Mouse (Mus musculus) limb, embryonic 13.5 days (tissue): ENCODE data around the gene Xbp1. TPM values are rescaled to one million over a fixed set of nuclear protein-coding genes. Genes with fewer than 3 reads are reported as not detected.
"Not testable (repeated sequence)": the region's sequence is repeated elsewhere in the genome, so short reads cannot be mapped to it uniquely, and the experiment has no call there.

Experiments used
- ATAC-seq: fragments of 200-750 bp; cut with Nextera tagmentation; 2 replicates; pipeline ENCODE4 v1.8.0; 2017; ENCODE audit warnings: low read depth, moderate number of reproducible peaks, moderate TSS enrichment; ENCODE audit not compliant: low FRiP score
- H3K27ac ChIP-seq: fragments of 300-500 bp; sonication (generic); 2 replicates; pipeline ENCODE4 v1.5.1; 2015; ENCODE audit warnings: inconsistent platforms, mild to moderate bottlenecking, moderate library complexity
- H3K27me3 ChIP-seq: fragments of 300-500 bp; sonication (generic); 2 replicates; pipeline ENCODE4 v1.6.1; 2015; ENCODE audit warnings: mild to moderate bottlenecking, inconsistent platforms
- H3K36me3 ChIP-seq: fragments of 300-500 bp; sonication (generic); 2 replicates; pipeline ENCODE4 v1.6.1; 2015; ENCODE audit warnings: inconsistent platforms, mild to moderate bottlenecking, moderate library complexity
- H3K4me1 ChIP-seq: fragments of 300-500 bp; sonication (generic); 2 replicates; pipeline ENCODE4 v1.6.1; 2015; ENCODE audit warnings: inconsistent platforms
- H3K4me2 ChIP-seq: fragments of 300-500 bp; sonication (generic); replicated peaks from 2 replicates; pipeline ENCODE4 v1.6.1; 2015; ENCODE audit warnings: inconsistent platforms, mild to moderate bottlenecking, moderate library complexity
- H3K4me3 ChIP-seq: fragments of 300-500 bp; sonication (generic); 2 replicates; pipeline ENCODE4 v1.5.1; 2015; ENCODE audit warnings: moderate library complexity, mild to moderate bottlenecking, inconsistent platforms
- H3K9ac ChIP-seq: fragments of 300-500 bp; sonication (generic); 2 replicates; pipeline ENCODE4 v1.6.1; 2015; ENCODE audit warnings: mild to moderate bottlenecking, inconsistent platforms
- H3K9me3 ChIP-seq: fragments of 300-500 bp; sonication (generic); 2 replicates; pipeline ENCODE4 v1.6.1; 2016; ENCODE audit warnings: inconsistent platforms
- WGBS: fragments of 180-500 bp; shearing (Covaris S2); methylation state at CpG from one replicate; pipeline ENCODE4 v1.1.7; 2015; 5-methylcytosine and 5-hydroxymethylcytosine counted together
- polyA plus RNA-seq: library from polyadenylated mRNA; unstranded; fragments of >200 nt; fragmentation: Nextera tagmentation; extraction: Ambion mirVana; gene quantifications from 2 replicates; pipeline ENCODE4 v1.2.1, GENCODE M21; 2015

The Xbp1 gene
- 155 and 177 TPM in 2 replicates for polyA plus RNA-seq

DNA sequence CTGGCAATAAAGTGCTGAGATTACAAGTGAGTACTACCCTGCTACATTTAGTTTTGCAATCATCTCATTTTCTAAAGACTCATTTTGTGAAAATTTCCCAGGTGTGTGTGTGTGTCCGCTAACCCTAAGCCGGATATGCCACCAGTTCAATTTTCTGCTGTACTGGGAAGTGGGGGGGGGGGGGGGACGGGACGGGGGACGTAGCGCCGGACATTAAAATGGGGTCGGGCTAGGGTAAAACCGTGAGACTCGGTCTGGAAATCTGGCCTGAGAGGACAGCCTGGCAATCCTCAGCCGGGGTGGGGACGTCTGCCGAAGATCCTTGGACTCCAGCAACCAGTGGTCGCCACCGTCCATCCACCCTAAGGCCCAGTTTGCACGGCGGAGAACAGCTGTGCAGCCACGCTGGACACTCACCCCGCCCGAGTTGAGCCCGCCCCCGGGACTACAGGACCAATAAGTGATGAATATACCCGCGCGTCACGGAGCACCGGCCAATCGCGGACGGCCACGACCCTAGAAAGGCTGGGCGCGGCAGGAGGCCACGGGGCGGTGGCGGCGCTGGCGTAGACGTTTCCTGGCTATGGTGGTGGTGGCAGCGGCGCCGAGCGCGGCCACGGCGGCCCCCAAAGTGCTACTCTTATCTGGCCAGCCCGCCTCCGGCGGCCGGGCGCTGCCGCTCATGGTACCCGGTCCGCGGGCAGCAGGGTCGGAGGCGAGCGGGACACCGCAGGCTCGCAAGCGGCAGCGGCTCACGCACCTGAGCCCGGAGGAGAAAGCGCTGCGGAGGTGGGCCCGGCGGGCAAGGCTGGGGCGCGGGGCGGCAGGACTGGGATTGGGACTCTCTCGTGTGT lies at the start of gene Xbp1:
Gene Xbp1 (plus strand): TSS at position 248 of the 854 bp plus-strand sequence.
- peak within 1 kb of the TSS; percentile 80 for H3K4me2 ChIP-seq
- ATAC-seq, result peak; percentile 98

DNA sequence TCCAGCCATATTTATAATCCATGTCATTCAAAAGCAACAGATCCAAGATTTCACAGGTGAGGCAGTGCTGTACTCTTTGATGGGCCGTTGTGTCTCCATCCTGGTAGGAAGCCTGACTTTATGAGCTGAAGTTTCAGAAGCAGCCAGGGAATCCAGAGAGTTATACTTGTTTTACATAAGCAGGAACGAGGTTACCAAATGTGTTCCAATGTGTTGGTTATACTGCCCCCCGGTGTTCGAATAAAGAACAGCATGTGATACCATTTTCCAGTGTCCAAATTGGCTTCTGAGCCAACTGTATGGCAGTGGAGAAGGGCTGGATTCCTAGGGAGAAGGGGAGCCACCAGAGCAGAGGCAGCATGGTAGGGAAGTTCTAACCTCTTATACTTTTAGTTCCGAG lies 46.3 kb upstream of the Xbp1 start:
- Histone ChIP-seq H3K9ac (no peak overlapping the region), H3K4me2 (no peak overlapping the region), H3K36me3 (no peaks in the 10 kb centered on the region), H3K27ac (no peak overlapping the region), H3K27me3 (no peaks in the 10 kb centered on the region), H3K4me3 (no peak overlapping the region), H3K4me1 (no peaks in the 10 kb centered on the region), H3K9me3 (no peaks in the 10 kb centered on the region)
- 10% methylated on average over 5 of the region's 5 CpGs for WGBS
- ATAC-seq, result no peak

More for the DNA sequence above, at the start of gene Xbp1:
- under 1% methylated on average over 66 of the region's 72 CpGs for WGBS
- H3K36me3 ChIP-seq, result peaks cover 33% of the 10 kb centered on the region
- no peaks in the 10 kb centered on the region for H3K27me3 ChIP-seq
- no peaks in the 10 kb centered on the region for H3K9me3 ChIP-seq
- H3K4me1 ChIP-seq, result peaks cover 25% of the 10 kb centered on the region
- peak within 1 kb of the TSS; percentile 97 for H3K4me3 ChIP-seq
- peak within 1 kb of the TSS; percentile 97 for H3K9ac ChIP-seq
- peak within 1 kb of the TSS; percentile 89 for H3K27ac ChIP-seq

DNA sequence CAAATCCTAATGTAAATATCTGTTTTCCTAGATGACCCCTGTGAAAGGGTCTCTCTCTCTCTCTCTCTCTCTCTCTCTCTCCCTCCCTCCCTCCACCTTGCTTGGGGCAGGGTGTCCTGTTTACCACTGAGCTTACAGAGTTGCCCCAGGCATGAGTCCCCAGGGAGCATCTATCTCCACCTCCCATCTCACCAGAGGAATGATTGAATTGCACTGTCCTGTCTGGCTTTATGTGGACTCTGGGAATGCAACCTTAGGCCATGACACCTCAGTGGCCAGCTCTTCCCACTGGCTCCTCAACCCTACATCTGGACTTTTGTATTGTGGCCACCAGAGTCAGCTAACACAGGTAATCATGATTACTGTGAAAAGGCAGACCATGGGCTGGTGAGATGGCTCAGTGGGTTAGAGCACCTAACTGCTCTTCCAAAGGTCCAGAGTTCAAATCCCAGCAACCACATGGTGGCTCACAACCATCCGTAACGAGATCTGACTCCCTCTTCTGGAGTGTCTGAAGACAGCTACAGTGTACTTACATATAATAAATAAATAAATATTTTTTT lies 44.8 kb upstream of the Xbp1 start:
- ATAC-seq, H3K4me2 ChIP-seq, H3K4me3 ChIP-seq, H3K27ac ChIP-seq, H3K27me3 ChIP-seq, H3K4me1 ChIP-seq, H3K9me3 ChIP-seq, H3K9ac ChIP-seq, H3K36me3 ChIP-seq: not testable (repeated sequence)
- WGBS, result 96% methylated on average over 2 of the region's 2 CpGs

DNA sequence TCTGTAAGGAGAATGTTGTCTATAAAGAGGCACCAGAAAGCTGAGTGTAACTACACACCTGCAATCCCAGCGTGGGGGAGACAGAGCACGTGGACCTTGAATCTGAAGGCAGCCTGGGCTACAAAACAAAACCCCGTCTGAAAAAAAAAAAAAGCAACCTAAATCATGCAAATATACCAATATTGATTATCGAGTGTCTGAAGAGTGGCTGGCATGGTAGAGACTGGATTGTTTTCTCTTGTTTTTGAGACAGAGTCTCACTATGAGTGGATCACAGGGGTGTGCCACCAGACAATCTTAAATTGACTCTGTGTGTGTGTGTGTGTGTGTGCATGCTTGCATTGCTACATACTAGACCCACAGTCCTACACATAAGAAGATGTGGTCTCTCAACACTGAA lies 43.7 kb upstream of the Xbp1 start:
- 87% methylated on average over 4 of the region's 4 CpGs for WGBS
- Histone ChIP-seq H3K9ac (no peak overlapping the region), H3K4me2 (no peak overlapping the region), H3K4me3 (no peak overlapping the region), H3K27ac (no peak overlapping the region), H3K9me3 (no peaks in the 10 kb centered on the region), H3K36me3 (no peaks in the 10 kb centered on the region), H3K4me1 (no peaks in the 10 kb centered on the region), H3K27me3 (no peaks in the 10 kb centered on the region)
- no peak for ATAC-seq

DNA sequence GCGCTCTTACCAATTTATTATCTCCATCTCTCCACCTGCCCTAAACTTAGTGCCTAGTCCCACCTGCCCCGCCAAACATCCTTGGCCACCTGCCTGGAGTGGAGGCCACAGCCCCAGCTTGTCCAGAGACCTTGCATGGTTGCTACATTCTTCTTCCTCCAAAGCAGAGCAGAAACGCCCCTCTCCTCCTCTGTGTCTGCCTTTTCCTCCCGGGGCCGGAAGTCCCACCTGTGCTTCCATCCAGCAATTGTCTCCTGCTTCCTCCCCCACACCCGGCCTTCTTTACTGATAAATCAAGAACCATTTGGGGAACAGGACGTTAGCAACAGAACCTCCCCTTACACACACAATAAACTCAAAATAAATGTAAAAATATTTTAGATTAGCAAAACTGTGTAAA lies 42.3 kb upstream of the Xbp1 start:
- H3K4me2 ChIP-seq, result no peak overlapping the region
- H3K4me3 ChIP-seq, result no peak overlapping the region
- H3K36me3 ChIP-seq, result no peaks in the 10 kb centered on the region
- no peak for ATAC-seq
- no peak overlapping the region for H3K9ac ChIP-seq
- H3K27ac ChIP-seq, result no peak overlapping the region
- no peaks in the 10 kb centered on the region for H3K4me1 ChIP-seq
- 79% methylated on average over 7 of the region's 7 CpGs for WGBS
- H3K9me3 ChIP-seq, result no peaks in the 10 kb centered on the region
- no peaks in the 10 kb centered on the region for H3K27me3 ChIP-seq

DNA sequence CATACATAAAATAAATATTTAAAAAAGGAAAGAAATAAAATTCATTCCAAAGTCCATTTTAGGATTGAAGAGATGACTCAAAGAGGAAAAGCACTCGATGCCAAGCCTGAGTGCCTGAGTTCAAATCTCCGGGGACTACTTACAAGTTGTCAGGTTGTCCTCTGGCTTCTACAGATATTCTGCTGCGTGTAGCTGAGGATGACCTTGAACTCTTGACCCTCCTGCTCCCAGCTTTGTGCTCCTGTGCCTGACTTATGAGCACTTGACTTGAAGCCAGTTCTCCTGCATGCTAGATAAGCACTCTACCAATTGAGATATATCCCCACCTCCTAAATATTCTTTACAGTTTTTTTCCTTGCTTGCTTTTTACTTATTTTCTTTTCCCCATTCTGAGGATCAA lies 41.6 kb upstream of the Xbp1 start:
- no peak overlapping the region for H3K4me3 ChIP-seq
- ATAC-seq, result no peak
- H3K27ac ChIP-seq, result no peak overlapping the region
- no peaks in the 10 kb centered on the region for H3K4me1 ChIP-seq
- no peak overlapping the region for H3K9ac ChIP-seq
- no peak overlapping the region for H3K4me2 ChIP-seq
- no peaks in the 10 kb centered on the region for H3K36me3 ChIP-seq
- no peaks in the 10 kb centered on the region for H3K27me3 ChIP-seq
- WGBS, result 89% methylated on average over 3 of the region's 3 CpGs
- H3K9me3 ChIP-seq, result no peaks in the 10 kb centered on the region

DNA sequence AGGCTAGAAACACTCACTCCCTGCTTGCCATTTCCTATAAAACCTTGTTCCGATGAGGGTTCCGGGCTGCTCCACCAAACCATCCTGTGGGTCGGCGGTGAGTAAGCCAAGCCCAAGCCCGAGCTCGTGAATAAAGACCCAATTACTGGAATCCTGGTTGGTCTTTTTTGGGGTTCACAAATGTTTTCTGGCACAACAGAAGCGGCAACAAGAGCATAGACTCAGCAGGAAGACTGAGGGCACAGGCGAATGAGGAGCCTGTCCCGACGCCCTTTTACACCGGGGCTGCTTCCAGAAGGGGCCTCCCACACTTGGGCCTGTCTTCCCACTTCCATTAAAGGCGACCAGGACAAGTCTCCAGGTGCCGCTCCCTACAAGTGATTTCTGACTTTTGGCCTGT lies 37.9 kb upstream of the Xbp1 start:
- Histone ChIP-seq H3K27ac (no peak overlapping the region), H3K4me1 (peaks cover 5% of the 10 kb centered on the region; the same call in 1 of the 2 replicates), H3K4me3 (no peak overlapping the region), H3K9me3 (no peaks in the 10 kb centered on the region), H3K9ac (no peak overlapping the region), H3K27me3 (no peaks in the 10 kb centered on the region), H3K36me3 (no peaks in the 10 kb centered on the region), H3K4me2 (no peak overlapping the region)
- 67% methylated on average over 13 of the region's 13 CpGs for WGBS
- no peak for ATAC-seq

DNA sequence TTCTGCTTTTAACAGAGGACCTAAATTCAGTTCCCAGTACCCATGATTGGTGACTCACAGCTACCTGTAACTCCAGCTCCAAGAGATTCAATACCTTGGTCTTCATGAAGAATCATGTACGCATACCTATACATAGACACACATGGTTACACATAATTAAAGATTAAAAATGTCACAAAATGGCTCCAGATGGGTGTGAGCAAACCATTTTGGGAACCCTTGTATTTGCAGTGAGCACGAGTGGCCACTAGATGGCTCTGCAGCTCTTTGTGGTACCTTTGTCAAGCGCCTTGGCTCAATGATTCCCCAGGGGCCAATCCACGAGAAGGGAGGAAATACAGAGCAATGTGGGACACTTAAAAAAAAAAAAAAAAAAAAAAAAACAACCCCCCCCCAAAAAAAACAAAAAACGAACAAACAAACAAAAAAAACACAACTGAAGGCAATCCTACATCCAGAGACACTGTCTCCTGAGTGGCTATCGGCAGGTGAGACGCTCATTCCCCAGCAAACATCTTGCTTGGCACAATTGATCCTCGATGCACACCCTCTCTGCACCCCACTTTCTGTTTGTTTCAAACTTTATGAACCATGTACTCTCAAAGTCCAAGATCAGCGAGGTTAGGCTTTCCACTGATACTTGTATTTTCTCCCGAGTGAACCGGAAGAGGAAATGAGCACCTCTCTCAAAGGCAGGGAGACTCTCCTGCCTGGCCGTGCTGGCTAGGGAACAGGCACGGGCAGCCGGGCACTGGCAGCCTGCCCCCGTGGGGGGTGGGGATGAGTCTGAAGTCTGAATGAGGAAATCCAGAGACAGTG lies 35.1 kb upstream of the Xbp1 start:
- peaks cover 5% of the 10 kb centered on the region; the same call in 1 of the 2 replicates for H3K4me1 ChIP-seq
- peak overlapping the region; percentile 40 for H3K4me3 ChIP-seq
- no peaks in the 10 kb centered on the region for H3K27me3 ChIP-seq
- no peak overlapping the region for H3K27ac ChIP-seq
- 20% methylated on average over 15 of the region's 15 CpGs for WGBS
- peak overlapping the region; percentile 63 for H3K4me2 ChIP-seq
- H3K9me3 ChIP-seq, result no peaks in the 10 kb centered on the region
- ATAC-seq, result peak; percentile 44
- peak overlapping the region; percentile 59 for H3K9ac ChIP-seq
- H3K36me3 ChIP-seq, result no peaks in the 10 kb centered on the region

DNA sequence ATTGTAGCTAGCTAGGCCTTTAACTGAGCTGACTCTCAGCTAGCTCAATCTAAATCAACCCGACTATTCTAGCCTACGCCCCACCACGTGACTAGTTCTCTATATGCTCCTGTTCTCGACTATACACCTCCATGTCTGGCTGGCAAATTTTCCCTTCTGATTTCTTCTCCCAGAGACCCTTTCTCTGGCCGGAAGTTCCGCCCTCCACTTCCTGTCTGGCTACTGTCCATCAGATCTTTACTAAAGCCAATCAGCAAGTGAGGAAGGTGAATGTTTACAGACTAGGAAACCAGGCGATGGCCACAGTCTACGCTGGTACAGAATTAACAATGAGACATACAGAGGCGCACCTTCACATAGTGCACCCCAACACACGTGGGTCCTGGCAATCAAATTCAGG lies 31.0 kb upstream of the Xbp1 start:
- not testable (repeated sequence) for H3K36me3 ChIP-seq, H3K9me3 ChIP-seq, H3K4me2 ChIP-seq, H3K4me3 ChIP-seq, ATAC-seq, H3K4me1 ChIP-seq, H3K27ac ChIP-seq, H3K27me3 ChIP-seq, H3K9ac ChIP-seq
- 89% methylated on average over 10 of the region's 10 CpGs for WGBS

DNA sequence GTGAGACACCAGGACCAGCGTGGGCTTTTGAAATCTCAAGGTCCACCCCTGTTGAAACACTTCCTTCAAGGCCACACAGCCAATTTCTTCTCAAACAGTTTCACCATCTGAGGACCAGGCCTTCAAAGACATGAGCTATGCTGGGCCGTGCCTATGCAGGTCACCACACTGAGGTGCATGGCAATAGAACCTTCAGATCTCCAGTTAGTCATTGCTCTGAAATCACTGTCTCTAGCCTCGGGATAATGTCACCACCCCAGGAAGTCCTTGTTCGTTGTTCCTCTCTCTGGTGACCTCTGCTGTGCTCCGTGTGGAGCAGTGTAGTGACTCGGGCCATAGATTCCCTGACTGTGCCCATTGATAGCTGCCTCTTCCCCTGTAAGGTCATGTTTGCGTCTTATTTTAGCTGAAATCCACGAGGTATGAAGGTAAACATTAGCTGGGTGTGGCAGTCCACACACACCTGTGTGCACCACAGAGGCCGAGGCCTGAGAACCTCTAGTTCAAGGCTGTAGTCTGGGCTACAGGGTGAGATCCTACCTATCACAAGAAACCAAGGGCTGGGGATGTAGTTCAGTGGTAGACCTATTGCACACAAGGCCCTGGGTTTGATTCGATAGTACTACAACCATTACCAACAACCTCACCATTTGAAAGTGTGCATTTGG lies 29.3 kb upstream of the Xbp1 start:
- no peak overlapping the region for H3K4me2 ChIP-seq
- H3K9ac ChIP-seq, result no peak overlapping the region
- no peak overlapping the region for H3K27ac ChIP-seq
- no peak for ATAC-seq
- WGBS, result 85% methylated on average over 10 of the region's 10 CpGs
- H3K27me3 ChIP-seq, result no peaks in the 10 kb centered on the region
- H3K36me3 ChIP-seq, result no peaks in the 10 kb centered on the region
- no peaks in the 10 kb centered on the region; the same call in 1 of the 2 replicates for H3K4me1 ChIP-seq
- no peaks in the 10 kb centered on the region for H3K9me3 ChIP-seq
- no peak overlapping the region for H3K4me3 ChIP-seq

DNA sequence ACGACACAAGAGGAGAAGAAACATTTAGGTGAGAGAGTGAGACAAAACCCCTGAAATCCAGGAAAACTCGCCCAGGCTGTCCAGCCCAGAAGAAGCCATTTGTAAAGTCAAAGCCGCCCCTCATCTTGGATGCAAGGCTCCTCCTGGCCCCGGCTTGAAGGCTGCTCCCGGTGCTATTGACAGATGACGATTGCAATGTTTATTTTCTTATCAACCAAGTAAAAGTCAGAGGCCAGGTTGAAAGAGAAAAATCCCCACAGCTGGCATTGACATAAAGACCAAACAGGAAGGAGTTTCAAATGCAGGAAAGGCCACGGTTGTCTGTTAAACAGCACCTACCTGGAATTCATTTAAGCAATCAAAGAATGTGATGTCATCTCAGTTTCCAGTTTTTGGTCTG lies 28.5 kb upstream of the Xbp1 start:
- Histone ChIP-seq H3K9ac (no peak overlapping the region), H3K4me3 (no peak overlapping the region), H3K4me1 (no peaks in the 10 kb centered on the region), H3K9me3 (no peaks in the 10 kb centered on the region), H3K27me3 (no peaks in the 10 kb centered on the region), H3K36me3 (no peaks in the 10 kb centered on the region), H3K27ac (no peak overlapping the region), H3K4me2 (no peak overlapping the region)
- no peak for ATAC-seq
- 69% methylated on average over 7 of the region's 7 CpGs for WGBS

DNA sequence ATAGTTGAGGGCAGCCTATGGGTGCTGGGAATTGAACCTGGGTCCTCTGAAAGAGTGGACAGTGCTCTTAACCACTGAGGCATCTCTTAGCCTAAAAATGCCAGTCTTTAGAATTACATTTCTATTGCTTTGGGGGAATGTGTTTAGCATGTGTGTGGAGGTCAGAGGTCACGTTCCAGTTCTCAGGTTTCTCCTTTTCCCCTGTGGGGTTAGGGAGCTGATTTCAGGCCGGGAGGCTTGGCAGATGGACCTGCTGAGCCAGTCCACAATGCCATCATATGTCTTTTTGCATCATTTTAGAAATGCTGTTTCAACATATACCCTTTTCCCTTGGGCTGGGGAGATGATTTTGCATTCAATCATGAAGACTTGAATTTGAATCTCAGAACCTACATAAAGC lies 26.6 kb upstream of the Xbp1 start:
- no peaks in the 10 kb centered on the region for H3K27me3 ChIP-seq
- no peaks in the 10 kb centered on the region for H3K9me3 ChIP-seq
- ATAC-seq, result no peak
- H3K9ac ChIP-seq, result no peak overlapping the region
- H3K4me3 ChIP-seq, result no peak overlapping the region
- 26% methylated on average over 2 of the region's 2 CpGs for WGBS
- no peak overlapping the region for H3K27ac ChIP-seq
- no peaks in the 10 kb centered on the region for H3K36me3 ChIP-seq
- H3K4me1 ChIP-seq, result no peaks in the 10 kb centered on the region
- no peak overlapping the region for H3K4me2 ChIP-seq
